In genomic region chr3:79496668-79497067, GRCm38 (mm10) we compare ENCODE assay signal across 18 mouse cellular contexts.
DNase-seq lines count a peak whose midpoint lies in the region; ATAC-seq and TF ChIP-seq lines count a peak whose summit lies in the region.
"Had no signal": no experiment of that assay in that cellular context is flagged by ENCODE, and none has a peak within 500 bp of the region (broad histone marks: within the 10 kb centered on the region; RNA-seq: fewer than 3 reads in every experiment).

No protein-coding gene starts in this region.

- H3K9ac ChIP-seq in forebrain, embryonic 11.5 days (ENCODE audit: low read length), result no peak overlapping the region
- no peak overlapping the region for H3K9ac ChIP-seq in forebrain, embryonic 14.5 days (ENCODE audit: low read length)
- H3K9ac ChIP-seq: forebrain, embryonic 13.5 days; heart, embryonic 12.5 days; hindbrain, embryonic 14.5 days; intestine, embryonic 15.5 days had no signal

- peak; percentile 32 for DNase-seq in forebrain, embryonic 11.5 days (ENCODE audit: low spot score)
- DNase-seq in forebrain, embryonic 14.5 days (ENCODE audit: low spot score), result no peak
- DNase-seq in layer of hippocampus, adult 2 months (ENCODE audit: low spot score in 2 of 2), result no peak
- DNase-seq in layer of hippocampus, adult 8-10 months (ENCODE audit: low spot score in 2 of 2), result no peak
- DNase-seq in left cerebral cortex, postnatal 25 days (ENCODE audit: low spot score in 2 of 2), result no peak
- DNase-seq: adrenal gland, postnatal 25 days; cerebellum, adult 2 months; cerebellum, postnatal 10 days; gastrocnemius, postnatal 10 days; heart, adult 2 months had no signal

- TF ChIP-seq CTCF in layer of hippocampus, adult 2 months (conservative IDR thresholded peaks at IDR 0.05), result no peak

- intact Hi-C loops in left cerebral cortex, postnatal 25 days (cut with DNase I), result loop anchor here (5.0 kb wide), 1 partner anchor 274 kb away; no protein-coding TSS in a partner anchor

- no peaks in the 10 kb centered on the region for H3K27me3 ChIP-seq in forebrain, embryonic 11.5 days (ENCODE audit: control insufficient read depth, insufficient read depth, low read length)
- no peaks in the 10 kb centered on the region for H3K27me3 ChIP-seq in forebrain, embryonic 14.5 days (replicated peaks; ENCODE audit: control insufficient read depth, insufficient read depth, low read length)
- H3K27me3 ChIP-seq in megakaryocyte, embryonic 14.5 days (replicated peaks), result no peaks in the 10 kb centered on the region
- H3K27me3 ChIP-seq: forebrain, embryonic 13.5 days; heart, embryonic 12.5 days; intestine, embryonic 15.5 days had no signal

- no peak for ATAC-seq in forebrain, embryonic 11.5 days (replicated peaks; ENCODE audit: low FRiP score)
- no peak for ATAC-seq in forebrain, embryonic 14.5 days
- no peak for ATAC-seq in megakaryocyte, adult 5-6 weeks (ENCODE audit: poor library complexity, severe bottlenecking)
- 0 out of 2 replicates have a peak, but pooled peaks have one; percentile 17 for ATAC-seq in monocyte, adult 5-6 weeks (replicated peaks; ENCODE audit: insufficient number of reproducible peaks, low FRiP score, low TSS enrichment, poor library complexity, severe bottlenecking)
- ATAC-seq: forebrain, embryonic 13.5 days; intestine, embryonic 15.5 days had no signal

- H3K4me3 ChIP-seq in forebrain, embryonic 11.5 days (ENCODE audit: low read depth, low read length), result no peak overlapping the region
- H3K4me3 ChIP-seq in forebrain, embryonic 14.5 days (ENCODE audit: low read depth, low read length), result no peak overlapping the region
- no peak overlapping the region for H3K4me3 ChIP-seq in layer of hippocampus, adult 2 months
- H3K4me3 ChIP-seq in megakaryocyte, embryonic 14.5 days (replicated peaks), result peak overlapping the region; percentile 48
- H3K4me3 ChIP-seq: forebrain, embryonic 13.5 days; heart, adult 2 months; heart, embryonic 12.5 days; hindbrain, embryonic 10.5 days; intestine, embryonic 15.5 days had no signal

- H3K36me3 ChIP-seq in forebrain, embryonic 11.5 days (ENCODE audit: control insufficient read depth, insufficient read depth, low read length), result peaks cover 4% of the 10 kb centered on the region; the same call in 1 of the 2 replicates
- peaks cover 38% of the 10 kb centered on the region for H3K36me3 ChIP-seq in forebrain, embryonic 14.5 days (ENCODE audit: control insufficient read depth, insufficient read depth, low read length)
- peaks cover 78% of the 10 kb centered on the region for H3K36me3 ChIP-seq in megakaryocyte, embryonic 14.5 days (replicated peaks; ENCODE audit: low read length)
- H3K36me3 ChIP-seq: intestine, embryonic 15.5 days had no signal

- no peaks in the 10 kb centered on the region for H3K9me3 ChIP-seq in forebrain, embryonic 11.5 days (ENCODE audit: control insufficient read depth, low read length)
- H3K9me3 ChIP-seq in forebrain, embryonic 14.5 days (replicated peaks; ENCODE audit: control insufficient read depth, low read length), result no peaks in the 10 kb centered on the region
- H3K9me3 ChIP-seq in megakaryocyte, embryonic 14.5 days, result no peaks in the 10 kb centered on the region
- H3K9me3 ChIP-seq: forebrain, embryonic 13.5 days; heart, embryonic 12.5 days; hindbrain, embryonic 10.5 days; intestine, embryonic 15.5 days had no signal

- no peak overlapping the region for H3K27ac ChIP-seq in forebrain, embryonic 11.5 days (ENCODE audit: low read depth, low read length)
- no peak overlapping the region for H3K27ac ChIP-seq in forebrain, embryonic 14.5 days (ENCODE audit: low read depth, low read length)
- peak overlapping the region; percentile 74; the same call in 1 of the 2 replicates for H3K27ac ChIP-seq in layer of hippocampus, adult 2 months
- H3K27ac ChIP-seq: forebrain, embryonic 13.5 days; heart, adult 2 months; hindbrain, embryonic 10.5 days; hindbrain, embryonic 14.5 days; intestine, embryonic 15.5 days had no signal

- H3K4me1 ChIP-seq in forebrain, embryonic 11.5 days (replicated peaks; ENCODE audit: control insufficient read depth, insufficient read depth, low read length), result peaks cover 4% of the 10 kb centered on the region; the same call in 1 of the 2 replicates
- H3K4me1 ChIP-seq in forebrain, embryonic 14.5 days (ENCODE audit: control insufficient read depth, insufficient read depth, low read length), result no peaks in the 10 kb centered on the region
- peaks cover 16% of the 10 kb centered on the region for H3K4me1 ChIP-seq in megakaryocyte, embryonic 14.5 days
- H3K4me1 ChIP-seq: intestine, embryonic 15.5 days had no signal

- 83% methylated on average over 6 of the region's 6 CpGs for WGBS in forebrain, embryonic 11.5 days
- 80% methylated on average over 6 of the region's 6 CpGs for WGBS in forebrain, embryonic 14.5 days

- no peak overlapping the region for H3K4me2 ChIP-seq in forebrain, embryonic 11.5 days (ENCODE audit: low read depth, low read length, severe bottlenecking)
- H3K4me2 ChIP-seq in forebrain, embryonic 14.5 days (ENCODE audit: low read length), result no peak overlapping the region
- H3K4me2 ChIP-seq: forebrain, embryonic 13.5 days; heart, embryonic 12.5 days; hindbrain, embryonic 14.5 days; intestine, embryonic 15.5 days had no signal
